Mouse (Mus musculus): ENCODE data around the gene Plin3. TPM values are rescaled to one million over a fixed set of nuclear protein-coding genes. Genes with fewer than 3 reads are reported as not detected.
"Not testable (repeated sequence)": the region's sequence is repeated elsewhere in the genome, so short reads cannot be mapped to it uniquely, and the experiment has no call there.

The Plin3 gene
- total and polyA plus RNA-seq, 2 experiments from 2014 or later, result 9.6 to 12.4 TPM

DNA sequence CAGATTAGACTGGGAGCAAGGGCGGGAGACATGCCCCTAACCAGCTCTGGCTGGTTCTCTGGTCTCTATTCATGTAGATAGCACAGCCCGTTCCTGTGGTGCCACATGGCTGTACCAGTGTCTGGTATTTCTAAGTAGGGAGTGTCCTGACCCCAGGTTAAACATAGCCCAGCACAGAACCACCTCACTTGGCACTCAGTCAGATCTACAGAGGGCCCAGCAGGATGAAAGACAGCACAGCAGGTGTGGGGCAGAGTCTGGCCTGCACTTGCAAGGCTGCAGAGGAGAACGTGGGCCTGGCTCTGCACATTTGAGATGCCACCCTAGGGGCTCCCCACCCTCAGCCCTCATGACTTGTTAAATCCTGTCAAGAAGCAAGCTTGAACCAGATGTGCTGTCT, 31.5 kb downstream of the Plin3 start:
- TF ChIP-seq CTCF (IDR thresholded peaks at IDR 0.05), result no peak
- Histone ChIP-seq H3K9ac (replicated peaks; ENCODE audit: low read length, poor library complexity, severe bottlenecking) (0 out of 2 replicates have a peak overlapping the region, but pooled peaks have one; percentile 8), H3K4me2 (ENCODE audit: low read depth, low read length, poor library complexity, severe bottlenecking) (no peak overlapping the region), H3K9me3 (ENCODE audit: low read length) (no peaks in the 10 kb centered on the region), H3K36me3 (ENCODE audit: insufficient read depth, low read length) (peaks cover 44% of the 10 kb centered on the region), H3K4me3 (ENCODE audit: low read depth, low read length) (no peak overlapping the region), H3K27ac (ENCODE audit: low read depth, low read length) (no peak overlapping the region), H3K4me1 (ENCODE audit: insufficient read depth, low read length) (peaks cover 10% of the 10 kb centered on the region), H3K27me3 (ENCODE audit: insufficient read depth, low read length) (no peaks in the 10 kb centered on the region)
- DNase-seq (ENCODE audit: low spot score) (no peak), ATAC-seq (ENCODE audit: low FRiP score) (no peak)
- WGBS, result 66% methylated on average over 3 of the region's 3 CpGs

GRCm38 (mm10) chr17:56259301-56260037, 33.2 kb downstream of the Plin3 start:
- Histone ChIP-seq H3K9ac (replicated peaks; ENCODE audit: low read length, poor library complexity, severe bottlenecking) (peak overlapping the region; percentile 19; the same call in 1 of the 2 replicates), H3K4me2 (ENCODE audit: low read depth, low read length, poor library complexity, severe bottlenecking) (no peak overlapping the region)

DNA sequence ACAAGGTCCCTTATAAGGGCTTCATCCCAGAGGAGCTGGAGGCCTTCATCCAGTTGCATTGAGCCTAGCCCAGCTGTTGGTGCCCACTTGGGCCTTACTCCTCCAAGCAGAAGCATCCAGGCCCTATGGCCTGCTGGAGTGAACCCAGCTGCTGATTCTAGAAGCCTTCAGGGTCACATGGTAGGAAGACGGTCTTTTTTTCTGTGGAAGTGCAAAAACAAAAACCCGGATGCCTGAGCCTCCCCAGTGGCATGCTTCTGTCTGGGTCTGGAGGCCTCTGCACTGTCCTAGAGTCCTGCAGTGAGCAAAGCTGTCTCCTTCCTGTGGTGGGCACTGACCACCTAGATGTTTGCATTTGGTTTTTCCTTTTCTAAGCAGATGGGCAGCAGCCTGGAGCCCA, 33.9 kb downstream of the Plin3 start:
- not testable (repeated sequence) for H3K9me3 ChIP-seq (ENCODE audit: low read length); DNase-seq (ENCODE audit: low spot score); ATAC-seq (ENCODE audit: low FRiP score); H3K4me3 ChIP-seq (ENCODE audit: low read depth, low read length); H3K27ac ChIP-seq (ENCODE audit: low read depth, low read length); H3K27me3 ChIP-seq (ENCODE audit: insufficient read depth, low read length); H3K4me2 ChIP-seq (ENCODE audit: low read depth, low read length, poor library complexity, severe bottlenecking); H3K9ac ChIP-seq (replicated peaks; ENCODE audit: low read length, poor library complexity, severe bottlenecking)
- Histone ChIP-seq H3K36me3 (ENCODE audit: insufficient read depth, low read length) (peaks cover 36% of the 10 kb centered on the region), H3K4me1 (ENCODE audit: insufficient read depth, low read length) (peaks cover 10% of the 10 kb centered on the region)
- WGBS, result 74% methylated on average over 2 of the region's 2 CpGs

More at GRCm38 (mm10) chr17:56259301-56260037, 33.2 kb downstream of the Plin3 start:
- H3K36me3 ChIP-seq (ENCODE audit: insufficient read depth, low read length), result peaks cover 36% of the 10 kb centered on the region
- 91% methylated on average over 10 of the region's 10 CpGs for WGBS
- H3K27ac ChIP-seq (ENCODE audit: low read depth, low read length), result no peak overlapping the region
- peaks cover 10% of the 10 kb centered on the region for H3K4me1 ChIP-seq (ENCODE audit: insufficient read depth, low read length)
- no peak for DNase-seq (ENCODE audit: low spot score)
- no peaks in the 10 kb centered on the region for H3K9me3 ChIP-seq (ENCODE audit: low read length)
- TF ChIP-seq CTCF (IDR thresholded peaks at IDR 0.05), result no peak
- H3K27me3 ChIP-seq (ENCODE audit: insufficient read depth, low read length), result no peaks in the 10 kb centered on the region
- no peak overlapping the region for H3K4me3 ChIP-seq (ENCODE audit: low read depth, low read length)
- no peak for ATAC-seq (ENCODE audit: low FRiP score)

- not testable (repeated sequence) for ATAC-seq (ENCODE audit: low FRiP score); H3K27ac ChIP-seq (ENCODE audit: low read depth, low read length); DNase-seq (ENCODE audit: low spot score); H3K9me3 ChIP-seq (ENCODE audit: low read length); H3K4me3 ChIP-seq (ENCODE audit: low read depth, low read length); H3K9ac ChIP-seq (replicated peaks; ENCODE audit: low read length, poor library complexity, severe bottlenecking); H3K27me3 ChIP-seq (ENCODE audit: insufficient read depth, low read length)
- Histone ChIP-seq H3K4me1 (ENCODE audit: insufficient read depth, low read length) (peaks cover 10% of the 10 kb centered on the region), H3K4me2 (ENCODE audit: low read depth, low read length, poor library complexity, severe bottlenecking) (0 out of 2 replicates have a peak overlapping the region, but pooled peaks have one; percentile 9), H3K36me3 (ENCODE audit: insufficient read depth, low read length) (peaks cover 36% of the 10 kb centered on the region)
- WGBS, result 93% methylated on average over 19 of the region's 19 CpGs
Measured at GRCm38 (mm10) chr17:56258269-56258668, 34.4 kb downstream of the Plin3 start.

- H3K4me2 ChIP-seq (ENCODE audit: low read depth, low read length, poor library complexity, severe bottlenecking), result peak overlapping the region; percentile 75
- H3K4me1 ChIP-seq (ENCODE audit: insufficient read depth, low read length), result peaks cover 10% of the 10 kb centered on the region
- WGBS, result 12% methylated on average over 51 of the region's 58 CpGs
- H3K9ac ChIP-seq (replicated peaks; ENCODE audit: low read length, poor library complexity, severe bottlenecking), result peak overlapping the region; percentile 64
- H3K27me3 ChIP-seq (ENCODE audit: insufficient read depth, low read length), result no peaks in the 10 kb centered on the region
- no peak for DNase-seq (ENCODE audit: low spot score)
- peaks cover 30% of the 10 kb centered on the region for H3K36me3 ChIP-seq (ENCODE audit: insufficient read depth, low read length)
- peak overlapping the region; percentile 62 for H3K4me3 ChIP-seq (ENCODE audit: low read depth, low read length)
- ATAC-seq (ENCODE audit: low FRiP score), result peak; percentile 2; the same call in 1 of the 2 replicates
- TF ChIP-seq CTCF (IDR thresholded peaks at IDR 0.05), result no peak
- H3K27ac ChIP-seq (ENCODE audit: low read depth, low read length), result peak overlapping the region; percentile 80
- H3K9me3 ChIP-seq (ENCODE audit: low read length), result no peaks in the 10 kb centered on the region
Measured at GRCm38 (mm10) chr17:56257181-56257894, 35.3 kb downstream of the Plin3 start.
